Mouse (Mus musculus) adrenal gland, postnatal 25 days (tissue): ENCODE measurements around the gene Iqcf5. TPM values are rescaled to one million over a fixed set of nuclear protein-coding genes. Genes with fewer than 3 reads are reported as not detected.

Experiments
- DNase-seq: peaks from one replicate; pipeline ENCODE4 v3.0.0; 2021; ENCODE audit warnings: mixed read lengths
- long read RNA-seq: library from polyadenylated mRNA; stranded (forward); transcript quantifications from one replicate; pipeline ENCODE4 v2.0.0, GENCODE M21; 2021
- total RNA-seq: library from RNA; stranded (reverse); gene quantifications from 2 replicates; pipeline ENCODE4 v1.2.3, GENCODE M21; 2021

The Iqcf5 gene
- total RNA-seq, result not detected in 2 replicates
- long read RNA-seq, result 0 reads

- DNase-seq, result no peak
Observed at GRCm38 (mm10) chr9:106514273-106514672, at the start of gene Iqcf5. TSS of gene Iqcf5 (plus strand) at chr9:106514573.

GRCm38 (mm10) chr9:106464751-106465541, 49.4 kb upstream of the Iqcf5 start:
- peak; percentile 62 for DNase-seq

- DNase-seq, result peak; percentile 28
Observed at GRCm38 (mm10) chr9:106465571-106466200, 48.7 kb upstream of the Iqcf5 start, which contains the start of gene Gpr62. TSS of gene Gpr62 (minus strand) at chr9:106465938.

DNA sequence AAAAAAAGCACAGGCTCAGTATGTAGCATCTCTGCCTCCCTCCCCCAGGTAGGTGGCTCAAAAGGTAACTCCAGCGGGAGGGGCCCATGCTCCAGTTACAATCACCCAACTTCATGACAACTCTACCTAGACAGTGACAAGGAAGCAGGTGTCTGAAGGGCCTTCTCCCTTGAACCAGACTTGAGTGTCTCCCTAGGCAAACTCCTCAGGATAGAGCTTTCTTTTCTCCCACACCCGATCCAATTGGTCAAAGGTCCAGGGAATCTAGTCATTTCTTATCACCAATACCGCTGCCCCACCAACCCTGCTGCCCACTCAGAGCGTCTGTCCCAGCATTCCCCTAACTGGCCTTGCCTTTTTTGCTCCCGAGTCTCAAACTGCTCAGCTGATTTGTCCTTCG, 47.7 kb upstream of the Iqcf5 start:
- no peak for DNase-seq

GRCm38 (mm10) chr9:106467746-106468145, 46.6 kb upstream of the Iqcf5 start:
- no peak for DNase-seq

DNA sequence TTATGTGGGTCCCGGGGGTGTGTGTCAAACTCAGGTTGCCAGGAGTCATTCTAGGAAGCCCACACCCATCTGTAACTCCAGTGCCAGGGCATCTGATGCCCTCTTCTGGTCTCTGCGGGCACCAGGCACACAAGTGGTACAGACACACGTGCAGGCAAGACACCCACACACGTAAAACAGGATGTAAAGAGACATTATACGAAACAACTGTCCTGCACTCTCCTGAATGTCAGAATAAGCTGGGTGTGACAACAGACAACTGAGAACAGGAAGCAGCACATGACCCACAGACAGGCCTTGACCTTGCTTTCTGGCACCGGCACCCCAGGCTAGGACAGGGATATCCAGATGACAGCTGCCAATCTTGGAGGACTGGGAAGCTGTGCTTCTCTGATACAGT, 45.1 kb upstream of the Iqcf5 start:
- no peak for DNase-seq

DNA sequence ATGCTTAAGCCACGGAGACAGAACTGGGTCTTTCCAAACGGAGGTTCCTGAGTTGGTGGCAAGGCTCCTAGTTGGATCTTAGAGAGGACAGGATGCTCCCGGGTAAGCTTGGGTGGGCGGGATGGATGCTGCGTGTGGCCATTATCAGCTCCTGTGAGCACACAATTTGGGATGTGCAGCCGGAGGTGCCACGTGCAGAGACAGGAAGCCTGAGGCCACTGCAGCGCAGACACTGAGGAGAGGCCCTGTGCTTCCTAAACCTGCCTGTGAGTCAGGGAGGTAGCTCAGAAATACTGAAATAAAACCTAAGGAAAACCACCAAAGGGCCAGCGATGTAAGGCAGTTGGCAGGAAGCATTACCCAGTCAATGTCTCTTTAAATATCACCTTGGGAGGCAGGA, 44.6 kb upstream of the Iqcf5 start:
- DNase-seq, result no peak

GRCm38 (mm10) chr9:106470991-106471750, 43.2 kb upstream of the Iqcf5 start:
- no peak for DNase-seq

GRCm38 (mm10) chr9:106471892-106472291, 42.5 kb upstream of the Iqcf5 start:
- DNase-seq, result peak; percentile 28

DNA sequence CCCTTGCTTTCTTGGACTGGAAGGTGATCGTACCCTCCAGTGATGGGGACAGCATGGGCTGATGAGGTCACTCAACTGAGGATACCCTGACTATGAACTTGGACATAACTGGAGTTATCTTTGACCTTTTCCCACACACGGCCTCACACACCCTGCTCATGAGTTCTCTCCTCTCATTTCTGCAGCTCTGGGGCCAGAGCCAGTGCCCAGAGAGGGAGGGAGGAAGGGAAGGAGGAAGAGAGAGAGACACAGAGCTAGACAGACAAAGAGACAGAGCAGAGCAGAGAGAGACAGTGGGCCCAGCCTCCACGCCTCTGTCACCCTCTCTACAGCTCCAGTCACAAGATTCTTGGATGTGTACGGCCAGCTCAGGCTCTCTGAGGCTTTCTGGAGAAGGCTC, 42.1 kb upstream of the Iqcf5 start:
- no peak for DNase-seq

- no peak for DNase-seq
Observed at GRCm38 (mm10) chr9:106473081-106473752, 41.2 kb upstream of the Iqcf5 start.

DNA sequence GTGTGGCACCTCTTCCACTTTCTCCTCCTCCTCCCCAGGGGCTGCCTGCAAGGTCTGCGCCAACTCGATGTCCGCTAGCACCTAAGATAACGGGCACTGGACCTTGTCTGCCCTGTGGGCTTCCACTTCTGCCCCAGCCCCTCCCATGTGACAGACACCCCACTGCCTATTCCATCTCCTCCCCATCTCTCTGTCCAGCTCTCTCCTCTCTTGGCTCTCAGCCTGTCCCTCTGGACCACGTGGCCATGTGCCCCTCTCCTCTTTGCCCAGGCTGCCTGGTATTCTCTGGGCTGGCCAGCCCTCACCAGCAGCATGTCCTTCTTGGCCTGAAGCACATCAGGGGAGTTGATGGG, 40.6 kb upstream of the Iqcf5 start:
- no peak for DNase-seq

GRCm38 (mm10) chr9:106474456-106474855, 39.9 kb upstream of the Iqcf5 start:
- DNase-seq, result peak; percentile 66

- peak; percentile 20 for DNase-seq
Observed at GRCm38 (mm10) chr9:106475046-106475445, 39.3 kb upstream of the Iqcf5 start.

DNA sequence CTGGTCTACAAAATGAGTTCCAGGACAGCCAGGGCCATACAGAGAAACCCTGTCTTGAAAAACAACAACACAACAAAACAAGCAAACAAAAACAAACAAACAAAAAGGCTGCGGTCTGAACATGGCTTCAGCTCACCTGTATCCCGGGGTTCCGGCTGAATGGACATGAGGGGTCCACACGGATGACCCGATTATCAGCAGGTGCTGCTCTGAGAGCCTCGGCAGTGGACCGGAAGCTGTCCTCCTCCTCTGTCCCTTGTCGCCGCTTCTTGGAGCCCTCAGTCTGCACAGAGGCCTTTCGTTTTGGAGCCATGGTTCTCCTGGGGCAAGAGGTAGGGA, 38.7 kb upstream of the Iqcf5 start, which contains the start of gene Rrp9:
Gene Rrp9, plus strand, starts transcription at position 301 of the 339 bp plus-strand sequence.
- no peak for DNase-seq

GRCm38 (mm10) chr9:106476002-106476923, 38.1 kb upstream of the Iqcf5 start:
- DNase-seq, result peak; percentile 60

GRCm38 (mm10) chr9:106476924-106477484, 37.4 kb upstream of the Iqcf5 start, which contains the start of gene Parp3:
TSS of gene Parp3 (minus strand) at chr9:106476949.
- DNase-seq, result peak; percentile 97

- DNase-seq, result no peak
Observed at GRCm38 (mm10) chr9:106477649-106478048, 36.7 kb upstream of the Iqcf5 start.

DNA sequence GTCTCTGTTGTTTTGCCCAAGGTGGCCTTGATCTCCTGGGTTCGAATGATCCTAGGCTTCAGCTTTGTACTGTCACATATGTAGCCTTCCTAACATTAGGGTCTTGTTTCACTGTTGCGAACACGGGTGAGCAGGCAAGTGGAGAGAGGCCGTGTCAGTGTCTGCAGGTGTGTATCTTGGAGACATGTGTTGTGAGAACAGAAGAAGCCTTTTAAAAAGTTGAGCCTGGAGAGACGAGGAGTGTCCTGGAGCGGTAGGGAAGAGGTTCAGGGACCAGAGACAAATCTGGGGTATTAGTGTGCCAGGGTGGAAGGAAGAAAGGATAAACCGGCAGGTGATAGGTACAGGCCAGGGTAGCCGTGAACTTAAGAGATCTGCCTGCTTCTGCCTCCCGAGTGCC, 36.3 kb upstream of the Iqcf5 start:
- DNase-seq, result no peak

- DNase-seq, result no peak
Observed at GRCm38 (mm10) chr9:106480541-106480940, 33.8 kb upstream of the Iqcf5 start.

DNA sequence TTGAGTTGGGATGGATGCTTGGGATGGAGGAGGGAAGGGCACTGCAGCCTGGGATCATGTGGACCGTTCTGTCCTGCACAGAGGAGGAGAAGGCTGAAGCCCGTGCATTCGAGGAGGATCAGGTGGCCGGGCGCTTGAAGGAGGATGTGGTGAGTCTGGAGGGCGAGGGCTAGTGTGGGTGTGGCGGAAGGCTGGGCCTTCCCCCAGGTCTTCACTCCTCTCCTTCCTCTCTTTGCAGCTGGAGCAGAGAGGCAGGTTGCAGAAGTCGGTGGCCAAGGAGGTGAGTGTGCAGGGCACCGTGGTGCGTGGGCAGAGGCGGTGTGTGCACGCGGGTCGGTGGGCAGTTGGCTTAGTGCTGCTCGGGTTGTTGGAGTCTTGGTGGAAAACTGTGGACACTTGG, 33.3 kb upstream of the Iqcf5 start:
- DNase-seq, result no peak
